Mouse (Mus musculus): ENCODE results near the gene Defb23.
"Not testable (repeated sequence)": the region's sequence is repeated elsewhere in the genome, so short reads cannot be mapped to it uniquely, and the experiment has no call there.

The Defb23 gene

DNA sequence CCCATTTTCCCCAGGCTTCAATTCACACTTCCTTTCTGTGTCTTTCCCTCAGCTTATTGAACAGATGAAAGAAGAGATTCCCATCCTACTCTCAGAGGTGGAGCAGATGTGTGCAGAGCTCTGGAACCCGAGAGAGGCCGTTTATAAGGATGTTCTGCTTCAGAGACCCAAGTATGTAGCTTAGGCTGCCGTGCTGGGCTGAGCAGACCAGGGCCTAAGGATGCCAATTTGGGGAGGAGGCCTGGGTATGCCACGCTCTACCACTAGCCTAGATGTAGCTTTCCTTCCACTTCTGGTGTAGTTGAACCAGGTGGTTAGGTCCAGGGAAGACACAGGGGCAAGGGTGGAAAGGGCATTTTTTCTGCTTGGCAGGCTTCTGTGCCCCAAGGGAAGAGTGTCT is 22.1 kb downstream of the Defb23 start:
- in situ Hi-C loops (cut with MboI; ENCODE audit: low pct_unique_long_range_greater_than_20kb in 1 of 2, low sequenced_read_pairs in 2 of 2, unreplicated experiment in 1 of 2): no loop called here

DNA sequence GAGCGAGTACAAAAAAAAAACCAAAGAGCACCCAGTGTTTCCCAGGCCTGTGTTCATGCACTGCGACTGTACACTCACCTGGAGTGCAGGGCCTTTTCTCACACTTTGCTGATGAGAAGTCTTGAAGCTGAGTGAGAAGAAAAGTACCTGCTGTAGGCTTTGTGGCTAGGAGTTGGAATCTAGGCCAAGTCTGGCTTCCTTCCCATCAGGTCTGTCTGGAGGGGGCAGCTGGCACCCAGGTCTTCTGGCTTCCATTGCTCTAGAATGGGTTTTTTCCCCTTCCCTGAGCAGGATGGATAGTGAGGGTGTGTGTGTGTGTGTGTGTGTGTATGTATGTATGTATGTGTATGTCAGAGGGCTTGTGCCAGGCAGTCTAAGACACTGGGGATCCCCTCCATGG is 24.6 kb downstream of the Defb23 start:
- in situ Hi-C loops (cut with MboI; ENCODE audit: low pct_unique_long_range_greater_than_20kb in 1 of 2, low sequenced_read_pairs in 2 of 2, unreplicated experiment in 1 of 2): no loop called here

DNA sequence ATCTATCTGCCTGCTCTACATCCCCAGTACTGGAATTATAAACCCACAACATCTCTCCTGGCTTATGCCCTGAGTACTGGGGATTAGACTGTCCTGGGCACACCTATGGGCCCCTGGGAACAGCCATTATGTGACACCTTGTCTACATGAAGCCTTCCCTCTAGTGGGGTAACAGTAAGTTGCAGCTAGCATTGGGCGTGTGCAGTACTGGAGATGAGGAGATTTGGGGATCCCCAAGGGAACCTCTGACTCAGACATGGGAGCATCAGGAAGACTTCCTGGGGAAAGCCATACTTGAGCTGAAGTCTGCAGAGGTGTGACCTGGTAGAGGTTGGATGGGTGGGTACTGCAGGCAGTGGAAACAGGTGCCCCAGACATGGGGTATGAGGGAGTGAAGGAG is 25.5 kb downstream of the Defb23 start:
- in situ Hi-C loops (cut with MboI; ENCODE audit: low pct_unique_long_range_greater_than_20kb in 1 of 2, low sequenced_read_pairs in 2 of 2, unreplicated experiment in 1 of 2): no loop called here

DNA sequence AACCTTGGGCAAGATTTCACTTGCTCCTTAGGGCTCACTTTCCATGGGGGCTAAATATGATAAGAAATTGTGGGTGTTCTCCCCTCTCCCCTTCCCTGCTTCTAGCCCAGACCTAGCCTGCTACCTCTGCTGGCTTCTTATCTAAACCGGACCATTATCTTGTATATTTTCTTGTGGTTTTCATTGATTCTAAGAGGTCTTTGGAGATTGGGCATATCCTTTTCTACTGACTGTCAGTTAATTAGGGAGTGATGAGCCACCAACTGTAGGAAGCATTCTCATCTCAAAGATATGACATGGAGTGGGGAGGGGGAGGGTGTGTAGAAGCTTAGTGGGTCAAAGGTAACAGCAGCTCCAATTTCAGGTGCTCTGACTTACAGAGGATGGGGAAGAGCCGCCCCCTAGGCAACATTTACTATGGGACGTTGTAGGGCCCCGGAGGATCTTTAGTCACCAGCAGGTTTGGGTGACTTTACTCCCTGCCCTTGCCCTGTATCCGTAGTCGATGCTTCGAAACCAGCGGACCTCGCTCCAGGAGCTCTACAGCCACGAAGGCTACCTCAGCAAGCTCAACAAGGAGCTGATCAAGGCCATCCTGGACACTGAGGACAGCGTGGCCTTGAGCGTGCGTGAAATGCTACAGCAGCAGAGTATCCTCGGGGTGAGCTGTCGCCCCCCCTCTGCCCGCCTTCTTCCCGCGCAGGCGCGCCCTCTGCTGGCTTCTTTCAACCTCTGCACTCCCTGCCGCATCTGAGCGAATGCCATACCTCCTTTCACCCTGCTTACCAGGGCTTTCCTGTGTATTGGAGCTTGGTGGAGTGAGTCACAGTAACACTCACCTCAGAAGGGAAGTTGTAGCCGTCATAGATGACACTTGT is 27.2 kb downstream of the Defb23 start:
- in situ Hi-C loops (cut with MboI; ENCODE audit: low pct_unique_long_range_greater_than_20kb in 1 of 2, low sequenced_read_pairs in 2 of 2, unreplicated experiment in 1 of 2): no loop called here

DNA sequence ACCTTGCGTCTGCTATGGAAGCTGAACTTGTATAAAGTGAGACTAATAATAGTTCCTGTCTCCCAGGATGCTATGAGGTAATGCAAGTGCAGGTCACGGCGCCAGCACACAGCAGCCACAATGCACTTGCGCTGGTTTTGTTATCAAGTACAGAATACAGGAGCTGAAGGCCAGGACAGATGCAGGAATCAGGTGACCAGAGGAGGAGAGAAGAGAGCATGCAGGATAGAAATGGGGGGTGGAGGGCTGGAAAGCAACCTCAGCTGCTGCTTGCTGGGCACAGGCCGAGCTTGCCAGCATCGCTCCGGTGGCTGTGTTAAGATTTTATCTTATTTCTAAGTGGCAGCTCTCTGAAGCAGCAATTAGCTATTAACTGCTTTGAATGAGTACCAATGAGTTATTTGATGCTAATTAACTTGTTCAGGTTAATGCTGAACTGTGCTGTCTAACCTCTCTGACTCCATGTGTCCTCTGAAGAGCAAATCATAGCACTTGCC is 28.0 kb downstream of the Defb23 start:
- in situ Hi-C loops (cut with MboI; ENCODE audit: low pct_unique_long_range_greater_than_20kb in 1 of 2, low sequenced_read_pairs in 2 of 2, unreplicated experiment in 1 of 2): no loop called here

DNA sequence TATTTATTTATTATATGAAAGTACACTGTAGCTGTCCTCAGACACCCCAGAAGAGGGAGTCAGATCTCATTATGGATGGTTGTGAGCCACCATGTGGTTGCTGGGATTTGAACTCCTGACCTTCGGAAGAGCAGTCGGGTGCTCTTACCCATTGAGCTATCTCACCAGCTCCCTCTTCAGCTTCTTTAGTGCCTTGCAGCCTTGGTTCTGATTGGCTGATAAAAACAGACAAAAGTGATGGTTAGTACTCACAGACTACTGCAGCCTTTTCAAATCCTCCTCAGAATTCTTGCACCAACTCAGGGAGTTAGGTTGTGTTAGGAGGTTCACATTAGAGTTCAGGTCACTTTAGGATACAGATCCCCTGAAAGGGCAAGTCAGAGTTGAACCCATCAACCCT is 35.9 kb downstream of the Defb23 start:
- in situ Hi-C loops (cut with MboI; ENCODE audit: low pct_unique_long_range_greater_than_20kb in 1 of 2, low sequenced_read_pairs in 2 of 2, unreplicated experiment in 1 of 2): not testable (repeated sequence)

DNA sequence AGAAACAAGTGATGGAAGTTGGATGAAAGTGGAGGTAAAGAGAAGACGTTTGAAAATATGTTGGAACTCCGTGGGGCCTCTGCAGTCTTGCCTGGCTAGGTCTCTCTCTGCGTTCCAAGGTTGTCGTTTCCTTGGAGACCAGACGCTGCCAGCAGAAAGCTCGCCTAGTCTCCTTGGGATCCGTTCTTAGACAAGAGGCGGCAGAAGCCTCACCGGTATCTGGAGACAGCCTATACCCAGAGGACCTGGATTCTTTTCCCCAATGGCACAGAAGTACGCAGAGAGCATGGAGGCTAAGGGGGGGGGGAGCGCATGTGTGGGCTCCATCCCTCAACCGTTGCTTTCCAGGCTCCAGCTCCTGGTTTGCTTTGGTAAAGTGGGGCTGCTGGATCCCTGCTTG is 36.9 kb downstream of the Defb23 start:
- in situ Hi-C loops (cut with MboI; ENCODE audit: low pct_unique_long_range_greater_than_20kb in 1 of 2, low sequenced_read_pairs in 2 of 2, unreplicated experiment in 1 of 2): no loop called here

DNA sequence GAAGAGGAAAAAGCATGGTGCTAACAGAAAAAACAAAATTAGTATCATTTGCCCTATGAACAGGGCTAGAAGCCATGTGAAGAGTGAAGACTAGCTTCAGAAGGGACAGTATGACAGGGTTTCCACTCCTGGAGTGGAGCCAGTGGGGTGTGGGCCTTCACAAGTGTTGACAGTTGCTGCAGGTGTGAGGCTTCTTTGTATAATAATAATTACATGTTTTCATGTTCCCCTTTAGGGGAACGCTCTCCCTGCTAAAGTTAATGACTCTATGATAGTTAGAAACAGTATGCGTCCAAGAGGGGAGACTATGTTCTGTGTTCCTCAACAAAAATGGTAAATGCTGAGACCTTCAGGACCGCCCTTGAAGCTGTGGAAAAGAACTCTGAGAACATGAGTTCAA is 48.6 kb downstream of the Defb23 start:
- in situ Hi-C loops (cut with MboI; ENCODE audit: low pct_unique_long_range_greater_than_20kb in 1 of 2, low sequenced_read_pairs in 2 of 2, unreplicated experiment in 1 of 2): no loop called here

DNA sequence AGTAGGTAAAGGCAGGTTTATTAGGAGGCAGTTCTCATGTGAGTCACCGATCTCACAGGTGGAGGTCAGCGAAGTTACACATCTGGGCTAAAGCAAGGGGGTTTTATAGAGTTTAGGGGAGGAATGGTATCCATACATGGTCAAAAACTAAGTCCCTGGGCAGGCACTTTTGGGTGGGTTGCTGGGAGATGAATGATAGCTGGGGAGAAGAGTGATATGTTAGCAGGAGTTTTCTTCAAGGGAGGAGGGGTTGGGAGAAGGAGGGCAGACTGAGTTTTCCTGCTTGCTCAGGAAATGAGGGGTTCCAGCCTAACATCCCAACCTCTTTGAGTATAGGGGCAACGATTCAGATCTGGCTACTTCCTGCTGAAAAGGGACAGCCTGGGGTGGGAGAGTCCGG is 49.1 kb downstream of the Defb23 start, which contains the start of gene 6820408C15Rik:
6820408C15Rik (plus strand) TSS at position 301 of the 400 bp plus-strand sequence.
- in situ Hi-C loops (cut with MboI; ENCODE audit: low pct_unique_long_range_greater_than_20kb in 1 of 2, low sequenced_read_pairs in 2 of 2, unreplicated experiment in 1 of 2): no loop called here

DNA sequence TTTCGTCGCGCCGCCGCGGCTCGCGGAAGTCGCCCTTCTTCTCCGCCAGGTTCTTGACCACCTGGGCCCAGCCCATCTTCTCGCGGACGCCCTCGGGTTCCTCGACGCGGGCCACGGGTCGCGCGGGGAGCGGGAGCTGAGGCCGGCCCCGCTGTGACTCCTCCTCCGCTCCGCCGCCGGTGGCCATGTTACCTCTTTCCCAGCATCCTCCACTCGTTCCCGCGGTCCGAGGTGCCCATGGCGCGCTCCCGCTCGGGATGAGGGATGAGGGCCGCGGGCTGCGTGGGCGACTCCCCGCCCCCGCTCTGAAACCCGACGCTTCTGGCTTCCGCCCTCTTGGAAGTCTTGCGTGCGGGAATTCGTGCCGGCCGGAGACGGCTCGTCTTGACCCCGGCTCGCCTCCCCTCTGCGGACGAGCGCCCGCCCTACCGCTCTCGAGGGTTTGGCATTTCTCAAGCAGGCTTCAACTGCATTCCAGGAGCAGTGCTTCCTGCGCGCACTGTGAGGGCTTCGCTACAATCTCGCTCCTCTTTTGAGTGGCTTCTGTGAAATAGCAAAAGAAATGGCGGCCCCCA is 49.7 kb downstream of the Defb23 start, which contains the start of gene Zcchc3:
Zcchc3 (minus strand) TSS at position 437 of the 575 bp plus-strand sequence.
- in situ Hi-C loops (cut with MboI; ENCODE audit: low pct_unique_long_range_greater_than_20kb in 1 of 2, low sequenced_read_pairs in 2 of 2, unreplicated experiment in 1 of 2): no loop called here

DNA sequence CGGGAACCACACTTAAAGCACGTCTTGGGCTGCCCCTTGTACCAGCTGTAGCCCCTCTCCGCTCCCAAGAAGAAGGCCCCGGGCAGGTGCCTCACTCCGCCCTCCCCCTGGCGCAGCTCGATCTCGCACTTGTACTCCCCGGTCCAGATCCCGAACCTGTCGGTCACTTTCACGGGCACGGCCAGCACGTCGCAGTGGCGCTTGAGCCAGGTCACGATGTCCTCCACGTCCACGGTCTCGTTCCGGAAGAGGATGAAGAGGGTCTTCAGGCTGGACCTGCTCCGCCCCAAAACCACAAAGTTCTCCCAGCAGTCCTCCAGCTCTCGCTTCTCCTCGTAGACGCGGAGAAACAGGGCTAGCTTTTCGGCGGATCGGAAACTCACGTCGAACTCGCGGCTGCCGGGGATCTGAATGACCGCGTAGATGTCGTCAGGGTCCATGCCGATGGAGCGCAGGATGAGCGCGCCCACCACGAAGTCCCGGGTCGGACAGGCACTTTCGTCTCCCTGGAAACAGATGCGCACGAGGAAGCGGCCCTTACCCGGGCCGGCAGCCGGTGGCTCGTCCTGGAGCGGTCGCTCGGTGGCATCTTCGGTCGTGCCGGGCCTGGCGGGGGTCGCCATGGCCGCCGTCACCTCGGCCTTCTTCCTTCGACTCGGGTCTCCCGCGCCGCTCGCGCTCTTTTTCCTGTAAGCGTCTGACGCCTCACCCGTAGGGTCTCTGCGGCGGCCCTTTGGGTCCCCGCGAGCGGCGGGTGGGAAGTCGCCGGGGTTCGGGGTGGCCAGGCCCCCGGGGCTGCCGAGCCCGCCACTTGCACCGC is 50.4 kb downstream of the Defb23 start:
- in situ Hi-C loops (cut with MboI; ENCODE audit: low pct_unique_long_range_greater_than_20kb in 1 of 2, low sequenced_read_pairs in 2 of 2, unreplicated experiment in 1 of 2): no loop called here

DNA sequence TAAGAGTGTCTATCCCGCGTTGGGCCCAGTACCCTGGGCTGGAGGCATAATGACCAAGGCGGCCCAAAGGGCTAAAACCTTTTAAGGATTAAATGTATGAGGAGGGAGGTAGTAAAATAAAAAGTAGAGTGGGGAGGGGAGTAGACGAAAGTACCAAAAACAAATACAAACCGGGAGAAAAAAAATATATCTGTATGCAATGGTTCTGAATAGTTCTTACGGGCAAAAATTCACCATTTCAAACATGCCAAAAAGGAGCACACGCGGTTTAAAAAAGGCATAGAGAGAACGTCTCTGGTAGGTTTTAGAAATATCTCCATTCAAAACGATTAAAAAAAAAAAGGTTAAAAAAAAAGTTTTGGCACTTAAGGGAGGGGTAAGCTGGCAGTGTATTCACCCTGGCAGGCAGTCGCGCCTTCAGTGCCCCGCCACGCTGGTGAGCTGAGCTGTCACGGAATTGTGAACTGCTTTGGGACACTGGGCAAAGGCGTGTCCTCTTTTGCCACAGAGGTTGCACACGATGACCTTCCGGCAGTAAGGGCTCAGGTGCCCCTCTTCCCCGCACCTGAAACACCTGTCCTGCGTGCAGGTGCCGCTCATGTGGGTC is 51.2 kb downstream of the Defb23 start:
- in situ Hi-C loops (cut with MboI; ENCODE audit: low pct_unique_long_range_greater_than_20kb in 1 of 2, low sequenced_read_pairs in 2 of 2, unreplicated experiment in 1 of 2): no loop called here

DNA sequence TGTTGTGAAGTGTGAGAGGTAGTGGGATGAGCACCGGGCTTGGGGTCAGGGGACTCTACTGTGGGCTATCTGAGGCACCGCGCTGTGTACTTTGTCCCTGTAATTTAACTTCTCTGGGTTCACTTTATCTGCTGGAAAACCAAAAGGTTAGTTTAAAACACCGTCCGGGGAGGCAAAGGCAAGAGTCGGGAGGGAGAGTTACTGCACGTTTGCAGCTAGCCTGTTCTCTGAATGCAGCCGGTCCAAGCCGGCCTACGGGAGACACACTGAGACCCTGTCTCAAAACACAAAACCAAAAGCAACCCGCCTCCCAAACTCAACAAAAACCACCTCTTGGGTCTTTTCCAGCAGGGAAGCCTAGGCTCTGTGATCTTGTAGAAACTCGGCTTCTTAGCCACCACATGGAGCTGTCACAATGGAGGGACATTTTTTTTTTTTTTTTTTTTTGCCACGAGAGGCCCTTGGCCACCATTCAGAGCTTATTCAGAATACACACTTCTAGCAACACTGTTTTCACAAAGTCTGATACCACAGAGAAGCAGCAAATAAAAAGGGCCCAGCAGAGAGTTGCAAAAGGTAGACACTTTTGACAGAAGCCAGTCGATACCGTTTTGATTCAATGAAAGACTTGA is 51.8 kb downstream of the Defb23 start:
- in situ Hi-C loops (cut with MboI; ENCODE audit: low pct_unique_long_range_greater_than_20kb in 1 of 2, low sequenced_read_pairs in 2 of 2, unreplicated experiment in 1 of 2): no loop called here

DNA sequence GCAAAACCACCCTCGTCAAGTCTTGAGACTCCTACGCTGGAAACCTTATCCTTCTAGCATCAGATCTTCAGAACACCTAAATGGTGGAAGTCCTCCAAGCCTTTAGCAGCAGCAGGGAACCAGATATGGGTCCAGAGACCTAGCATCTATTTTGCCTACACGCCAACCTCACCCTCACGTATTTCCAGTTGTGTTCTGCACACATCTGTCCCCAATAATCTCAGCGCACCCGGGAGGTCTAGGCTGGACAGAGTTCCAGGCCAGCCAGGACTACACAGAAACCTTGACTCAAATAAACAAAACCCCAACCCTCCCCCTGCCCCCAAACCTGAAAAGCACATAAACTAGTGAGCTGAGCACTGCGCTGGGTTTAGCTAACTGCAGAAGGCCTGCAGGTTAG is 52.9 kb downstream of the Defb23 start:
- in situ Hi-C loops (cut with MboI; ENCODE audit: low pct_unique_long_range_greater_than_20kb in 1 of 2, low sequenced_read_pairs in 2 of 2, unreplicated experiment in 1 of 2): no loop called here

DNA sequence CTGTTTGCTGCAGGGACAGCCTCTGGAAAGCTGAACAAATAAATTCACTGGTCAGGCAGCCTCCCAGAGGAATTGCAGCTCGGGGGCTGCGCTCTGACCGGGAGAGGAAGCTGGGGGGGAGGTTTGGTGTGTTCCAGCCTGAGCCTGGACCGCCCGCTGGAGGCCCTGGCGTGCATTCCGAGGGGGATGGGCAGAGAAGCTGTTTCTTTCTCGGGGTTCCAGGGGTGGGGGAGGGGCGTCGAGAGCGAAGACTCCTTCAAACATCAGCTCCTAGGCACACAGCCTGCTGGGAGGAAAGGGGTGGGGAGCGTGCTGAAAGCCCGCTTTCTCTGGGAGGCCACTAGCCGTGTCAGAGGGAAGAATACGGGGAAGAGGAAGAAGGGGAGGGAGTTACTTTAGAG is 53.4 kb downstream of the Defb23 start:
- in situ Hi-C loops (cut with MboI; ENCODE audit: low pct_unique_long_range_greater_than_20kb in 1 of 2, low sequenced_read_pairs in 2 of 2, unreplicated experiment in 1 of 2): no loop called here

DNA sequence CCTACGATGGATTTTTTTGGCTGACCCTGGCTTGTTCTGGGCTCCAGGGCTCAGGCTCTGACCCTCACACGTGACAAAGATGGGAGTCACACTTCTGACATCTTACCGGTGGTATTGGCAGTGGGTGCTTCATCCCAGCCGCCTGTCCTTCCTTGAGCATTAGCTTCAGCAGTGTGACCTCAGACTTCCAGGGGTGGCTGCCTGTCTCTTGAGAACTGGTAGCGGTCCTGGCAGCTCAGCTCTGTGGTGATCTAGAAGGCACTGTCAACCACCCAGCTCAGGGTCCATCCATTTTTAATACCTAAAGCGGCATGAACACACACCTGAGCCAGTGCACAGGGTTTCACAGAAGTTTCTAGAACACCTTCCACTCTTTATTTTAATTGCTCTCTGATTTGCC is 54.6 kb downstream of the Defb23 start:
- in situ Hi-C loops (cut with MboI; ENCODE audit: low pct_unique_long_range_greater_than_20kb in 1 of 2, low sequenced_read_pairs in 2 of 2, unreplicated experiment in 1 of 2): no loop called here

All from mouse embryonic stem cell (cell line).